Mouse (Mus musculus) heart, postnatal 10 days (tissue): ENCODE results near the gene Zfp541. TPM values are rescaled to one million over a fixed set of nuclear protein-coding genes. Genes with fewer than 3 reads are reported as not detected.
A peak's percentile ranks its signal among the peaks of the same experiment; 100 is the strongest.

Source experiments
- DNase-seq, 2 experiments: peaks; one replicate each; pipeline ENCODE4 v3.0.0; 2021
- intact Hi-C: fragments of 180-260 bp; cut with DNase I; formaldehyde crosslinking; loops from one replicate; pipeline ENCODE4 v1.15.1; 2025
- total RNA-seq, 2 experiments: library from RNA; stranded (reverse); gene quantifications; 2 replicates each; pipeline ENCODE4 v1.2.3; 2021

Zfp541 gene
- total RNA-seq, 2 experiments from 2014 or later, result not detected

GRCm38 (mm10) chr7:16111284-16112090 lies 49.9 kb downstream of the Zfp541 start:
- intact Hi-C loops, result no loop called here
- DNase-seq, result no peak

DNA sequence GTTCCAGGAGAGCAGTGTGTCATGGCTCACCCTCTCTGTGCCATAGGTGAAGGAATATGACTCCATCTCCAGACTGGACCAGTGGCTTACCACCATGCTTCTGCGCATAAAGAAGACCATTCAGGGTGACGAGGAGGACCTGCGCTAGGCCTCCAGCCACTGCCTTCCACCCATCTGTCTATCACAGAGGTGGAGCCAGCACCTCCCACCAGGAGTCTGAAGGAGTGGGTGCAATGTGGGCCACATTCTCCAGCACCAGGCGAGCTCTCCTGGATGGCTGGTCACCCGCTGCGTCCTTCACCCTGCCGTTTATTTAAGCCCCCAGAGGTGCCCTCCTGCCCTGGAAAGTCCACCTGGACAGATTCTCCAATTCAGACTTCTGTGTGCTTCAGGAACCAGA lies 54.8 kb downstream of the Zfp541 start:
- intact Hi-C loops, result no loop called here
- DNase-seq, result no peak

DNA sequence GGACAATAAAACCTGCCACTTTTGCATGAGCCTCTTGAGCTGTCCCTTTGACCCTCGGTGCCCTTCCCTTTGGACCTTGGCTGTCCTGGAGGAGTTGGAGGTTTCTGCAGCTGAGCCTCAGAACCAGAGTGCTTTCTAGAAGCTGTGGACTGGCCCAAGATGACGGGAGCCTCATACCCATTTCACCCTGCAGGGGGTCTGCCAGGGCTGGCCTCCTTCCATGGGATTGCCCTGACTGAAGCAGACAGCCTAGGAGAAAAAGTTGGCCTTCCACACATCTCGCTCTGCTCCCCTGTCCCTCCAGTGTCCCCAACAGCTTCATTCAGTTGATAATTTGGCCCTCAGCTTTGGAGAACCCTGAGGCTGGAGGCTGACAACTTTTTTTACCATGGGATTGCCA lies 55.5 kb downstream of the Zfp541 start:
- intact Hi-C loops, result no loop called here
- no peak for DNase-seq

DNA sequence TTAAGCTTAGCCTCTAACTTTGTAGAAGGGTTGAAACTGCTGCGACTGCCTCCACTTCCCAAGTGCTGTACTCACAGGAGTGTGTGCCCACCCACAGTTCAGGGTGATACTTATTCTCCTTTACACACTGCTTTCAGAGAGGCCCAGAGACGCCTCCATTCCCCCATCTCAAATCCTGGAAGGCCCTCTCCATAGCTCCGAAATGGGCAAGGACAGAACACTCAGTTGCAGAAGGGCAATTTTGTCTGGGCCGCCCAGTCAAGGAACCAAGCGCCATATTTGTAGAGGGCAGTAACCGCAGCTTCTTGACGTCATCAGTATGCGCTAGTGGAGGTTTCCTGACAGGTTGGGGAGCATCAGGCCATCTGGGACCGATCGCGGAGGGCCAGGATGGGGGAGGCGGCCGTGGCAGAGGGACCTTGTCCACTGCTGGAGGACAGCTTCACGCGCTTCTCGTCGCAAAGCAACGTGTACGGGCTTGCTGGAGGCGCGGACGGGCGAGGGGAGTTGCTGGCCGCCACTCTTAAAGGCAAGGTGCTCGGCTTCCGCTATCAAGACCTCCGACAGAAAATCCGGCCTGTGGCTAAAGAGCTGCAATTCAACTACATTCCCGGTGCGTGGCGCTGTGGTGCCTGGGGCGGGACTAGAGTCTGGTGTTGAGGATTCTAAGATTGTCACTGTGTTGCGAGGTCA lies 58.1 kb downstream of the Zfp541 start, which contains the start of gene Kptn:
Kptn (plus strand) TSS at position 327 of the 693 bp plus-strand sequence.
- intact Hi-C loops, result loop anchor here (2.0 kb wide), 1 partner anchor 21 kb away; the partner anchor contains the start of gene Napa
- peak; percentile 94 to 98 for DNase-seq

- intact Hi-C loops, result no loop called here
- no peak for DNase-seq
Measured at GRCm38 (mm10) chr7:16120262-16120600, 58.6 kb downstream of the Zfp541 start.

DNA sequence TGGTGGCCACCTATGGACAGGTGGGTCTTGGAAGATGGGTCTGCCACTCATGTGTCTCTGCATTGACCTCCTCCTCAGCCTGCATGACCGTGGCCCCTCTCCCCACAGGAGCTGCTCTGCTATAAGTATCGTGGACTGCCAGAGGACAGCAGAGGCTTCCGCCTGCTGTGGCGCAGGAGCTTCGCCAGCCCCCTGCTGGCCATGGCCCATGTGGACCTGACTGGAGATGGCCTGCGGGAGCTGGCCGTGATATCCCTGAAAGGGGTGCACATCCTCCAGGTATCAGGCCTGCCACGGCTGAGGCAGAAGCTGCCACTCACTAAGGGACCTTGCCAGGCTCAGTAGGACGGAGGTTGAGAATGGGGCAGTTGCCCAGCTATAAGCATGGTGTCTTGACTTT lies 64.2 kb downstream of the Zfp541 start:
- intact Hi-C loops, result no loop called here

GRCm38 (mm10) chr7:16128344-16128743 lies 66.7 kb downstream of the Zfp541 start:
- intact Hi-C loops, result no loop called here
- DNase-seq, result peak; percentile 37 to 42

More for the DNA sequence above, 64.2 kb downstream of the Zfp541 start:
- DNase-seq, result no peak

- no peak for DNase-seq
- intact Hi-C loops, result no loop called here
Measured at GRCm38 (mm10) chr7:16128899-16129298, 67.3 kb downstream of the Zfp541 start.

DNA sequence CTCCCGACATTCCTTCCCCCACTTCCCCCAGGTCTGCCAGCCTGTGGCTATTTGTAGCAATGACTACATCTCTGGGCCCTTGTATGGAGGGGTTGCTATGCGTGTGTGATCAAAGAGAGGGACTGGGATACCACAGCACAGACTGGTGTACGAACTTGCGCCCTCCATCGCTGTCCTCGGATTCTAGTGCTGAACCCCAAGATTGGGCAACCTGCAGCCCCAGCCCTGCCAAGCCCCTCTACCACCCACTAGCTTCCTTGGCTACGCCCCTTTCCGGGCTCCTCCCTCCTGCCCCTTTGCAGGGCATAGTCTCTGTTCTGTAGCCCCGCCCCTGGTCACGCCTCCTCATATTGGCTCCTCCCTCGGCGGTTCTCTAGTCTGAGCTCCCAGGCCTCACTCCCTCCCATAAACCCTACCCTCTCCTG lies 67.8 kb downstream of the Zfp541 start, which contains the start of gene Slc8a2:
Slc8a2 (plus strand) TSS at position 406 of the 425 bp plus-strand sequence.
- peak; percentile 83 to 84 for DNase-seq
- intact Hi-C loops, result no loop called here

GRCm38 (mm10) chr7:16129846-16130691 lies 68.5 kb downstream of the Zfp541 start:
- peak in 1 of 2 experiments; percentile 15 for DNase-seq
- intact Hi-C loops, result no loop called here

DNA sequence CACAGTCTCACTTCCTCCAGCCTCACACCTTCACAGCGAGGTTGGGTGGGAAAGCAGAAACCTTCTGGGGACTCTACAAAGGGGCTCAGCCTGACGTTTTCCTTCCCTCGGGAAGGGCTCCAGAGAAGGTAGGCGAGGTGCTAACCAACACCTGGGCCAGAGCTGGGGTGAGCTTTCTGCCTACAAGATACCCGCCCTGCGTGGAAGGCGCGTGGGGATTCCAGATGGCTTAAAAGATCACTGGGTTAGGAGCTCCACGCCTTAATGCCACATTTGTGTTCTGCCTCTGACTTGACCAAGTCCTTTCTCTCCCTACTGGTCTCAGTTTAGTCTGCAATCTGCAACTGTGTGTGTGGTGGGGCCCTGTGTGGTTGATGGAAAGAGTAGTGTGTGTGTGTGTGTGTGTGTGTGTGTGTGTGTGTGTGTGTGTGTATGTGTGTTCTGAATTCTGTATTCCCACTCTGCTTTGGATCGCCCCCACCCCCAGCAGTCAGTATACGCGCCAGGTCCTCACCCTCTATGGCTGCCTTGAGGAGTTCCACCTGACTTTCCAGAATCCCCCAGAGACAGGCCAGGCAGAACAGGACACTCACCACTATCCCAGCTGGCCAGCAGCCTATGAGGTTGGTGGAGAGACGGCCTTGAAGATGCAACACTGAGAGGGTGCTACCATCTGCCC lies 69.5 kb downstream of the Zfp541 start:
- intact Hi-C loops, result no loop called here
- DNase-seq, result no peak

DNA sequence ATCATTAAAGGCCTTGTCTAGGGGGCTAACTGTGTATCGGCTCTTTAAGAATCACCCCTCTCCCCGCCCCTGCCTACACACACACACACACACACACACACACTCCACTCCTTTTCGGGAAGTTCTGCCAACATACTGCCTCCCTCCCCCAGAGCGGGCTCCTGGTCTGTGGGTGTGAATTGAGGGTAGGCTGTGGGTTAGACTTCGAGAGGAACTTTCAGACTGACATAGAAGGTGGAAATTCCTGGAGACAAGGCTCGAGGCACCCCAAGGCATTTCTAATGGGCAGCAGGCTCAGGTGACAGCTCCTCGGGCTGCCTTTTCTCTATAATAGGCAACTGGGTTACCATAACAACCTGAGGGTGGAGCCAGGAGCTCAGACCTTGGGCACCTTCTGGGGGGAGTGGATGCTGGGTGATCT lies 70.6 kb downstream of the Zfp541 start:
- no peak for DNase-seq
- intact Hi-C loops, result no loop called here

GRCm38 (mm10) chr7:16132926-16133325 lies 71.3 kb downstream of the Zfp541 start:
- intact Hi-C loops, result no loop called here
- DNase-seq, result no peak

DNA sequence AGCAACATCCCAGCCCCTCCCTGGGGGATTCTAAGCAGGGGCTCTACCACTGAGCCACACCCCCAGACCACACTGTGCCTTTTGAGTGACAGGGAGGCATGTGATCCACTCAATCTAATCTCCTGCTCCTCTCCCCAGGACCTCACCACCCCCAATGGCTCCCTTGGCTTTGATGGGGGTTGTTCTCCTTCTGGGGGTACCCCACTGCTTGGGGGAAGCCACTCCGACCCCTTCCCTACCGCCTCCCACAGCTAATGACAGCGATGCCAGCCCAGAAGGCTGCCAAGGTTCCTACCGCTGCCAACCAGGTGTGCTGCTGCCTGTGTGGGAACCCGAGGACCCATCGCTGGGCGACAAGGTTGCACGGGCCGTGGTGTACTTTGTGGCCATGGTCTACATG lies 72.1 kb downstream of the Zfp541 start:
- intact Hi-C loops, result no loop called here

DNA sequence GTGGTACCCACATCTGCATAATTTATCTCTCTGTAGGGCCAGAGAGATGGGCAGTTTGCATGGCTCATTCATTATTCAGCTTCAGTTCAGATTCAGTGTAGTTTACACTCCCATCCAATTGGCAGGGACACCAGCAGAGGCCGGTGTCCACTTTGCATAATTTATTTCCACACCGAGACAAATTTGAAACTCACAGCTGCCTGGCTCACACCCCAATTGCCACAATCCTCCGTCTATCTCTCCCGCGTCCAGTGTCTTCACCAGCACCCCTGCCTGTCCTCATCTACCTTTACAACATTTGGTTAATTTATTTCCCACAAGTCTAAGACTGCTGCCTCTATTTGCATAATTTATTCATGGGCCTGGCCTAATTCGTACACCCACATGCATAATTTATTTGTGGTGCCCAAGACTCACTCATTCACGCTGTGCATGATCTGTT lies 73.4 kb downstream of the Zfp541 start:
- DNase-seq, result no peak
- intact Hi-C loops, result no loop called here

More for the DNA sequence above, 72.1 kb downstream of the Zfp541 start:
- no peak for DNase-seq

Other genes starting within 250 kb of the Zfp541 start
- gene Obox6, start 222.1 kb upstream of the Zfp541 start, total RNA-seq, result not detected
- gene Crx, start 181.8 kb upstream of the Zfp541 start, total RNA-seq, result not detected
- not detected for gene Crxos, start 179.2 kb upstream of the Zfp541 start, total RNA-seq
- gene Selenow, start 139.4 kb upstream of the Zfp541 start, total RNA-seq, result 100 to 1,000 TPM; 184 to 195 TPM
- gene Nop53, start 115.7 kb upstream of the Zfp541 start, total RNA-seq, result 100 to 1,000 TPM; 152 to 153 TPM
- gene Ehd2, start 94.2 kb upstream of the Zfp541 start, total RNA-seq, result 100 to 1,000 TPM; 224 to 236 TPM
- gene Bicra, start 13.9 kb upstream of the Zfp541 start, total RNA-seq, result 1 to 10 TPM; 9.3 to 9.6 TPM
- 100 to 1,000 TPM in 1 of 2 experiments, 10 to 100 TPM in 1; 93.2 to 100 TPM for gene Napa, start 36.6 kb downstream of the Zfp541 start, total RNA-seq
- 10 to 100 TPM; 24.1 to 27.7 TPM for gene Kptn, start 58.1 kb downstream of the Zfp541 start, total RNA-seq
- gene Slc8a2, start 68.0 kb downstream of the Zfp541 start, total RNA-seq, result 1 to 10 TPM; 1.3 to 1.4 TPM
- gene Meis3, start 113.3 kb downstream of the Zfp541 start, total RNA-seq, result 1 to 10 TPM; 6.1 to 6.5 TPM
- 1 to 10 TPM; 7.5 to 9.9 TPM for gene Dhx34, start 160.2 kb downstream of the Zfp541 start, total RNA-seq
- gene C5ar2, start 182.3 kb downstream of the Zfp541 start, total RNA-seq, result under 1 TPM; 0.38 to 0.50 TPM
- gene C5ar1, start 197.7 kb downstream of the Zfp541 start, total RNA-seq, result 1 to 10 TPM; 4.6 to 4.8 TPM
- 10 to 100 TPM; 15.6 to 15.7 TPM for gene Inafm1, start 211.8 kb downstream of the Zfp541 start, total RNA-seq
- gene Ccdc9, start 225.0 kb downstream of the Zfp541 start, total RNA-seq, result 10 to 100 TPM; 38.2 to 39.1 TPM
- 1 to 10 TPM; 9.5 to 9.8 TPM for gene Bbc3, start 246.6 kb downstream of the Zfp541 start, total RNA-seq